Mouse (Mus musculus): ENCODE measurements around the gene Atg7.

Gene Atg7

DNA sequence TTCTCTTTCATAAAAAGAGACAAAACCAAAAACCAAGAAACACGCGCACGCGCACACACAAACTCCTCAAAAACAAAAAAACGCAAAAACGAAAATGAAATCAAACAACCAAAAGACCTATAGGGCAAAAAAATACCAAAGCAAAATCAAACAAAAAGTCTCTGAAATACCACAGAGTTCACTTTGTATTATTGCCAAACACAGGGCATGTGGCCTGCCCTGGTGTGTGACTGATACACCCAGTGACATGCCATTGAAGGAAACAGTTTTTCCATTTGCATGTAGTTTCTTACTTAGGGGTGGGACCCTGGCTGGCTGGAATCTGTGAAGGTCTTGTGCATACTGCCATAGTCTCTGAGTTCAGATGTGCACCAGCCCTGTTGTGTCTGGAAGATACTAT is 264.6 kb downstream of the Atg7 start:
- no peak for DNase-seq

DNA sequence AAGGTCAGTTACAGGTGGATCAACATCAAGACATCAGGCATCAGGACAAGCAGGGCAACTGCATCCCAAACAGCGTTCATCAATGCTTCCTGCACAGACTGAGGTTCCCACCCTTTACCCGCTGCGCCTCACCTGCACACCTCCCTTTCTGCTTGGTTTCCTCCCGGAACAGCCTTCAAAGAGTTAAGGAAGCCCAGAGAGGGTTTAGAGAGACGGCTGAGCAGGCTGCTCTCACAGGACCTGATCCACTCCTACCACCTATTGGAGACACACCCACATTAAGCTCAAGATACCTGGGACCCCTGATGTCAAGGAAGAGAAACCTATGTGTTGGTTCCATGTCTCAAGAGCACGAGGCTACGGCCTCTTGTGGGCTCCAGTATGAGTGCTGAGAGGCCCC is 266.9 kb downstream of the Atg7 start:
- no peak for DNase-seq

Data from spleen, adult 18-20 months (tissue).